Mouse (Mus musculus): ENCODE data around the gene Ndufs2.

Gene Ndufs2

GRCm38 (mm10) chr1:171279012-171279705 is 28.0 kb upstream of the Ndufs2 start:
- DNase-seq (ENCODE audit: low spot score in 2 of 2): peak; percentile 14 to 63

- DNase-seq (ENCODE audit: low spot score in 2 of 2): peak in 1 of 2 experiments; percentile 58
These were observed 27.2 kb upstream of the Ndufs2 start for GRCm38 (mm10) chr1:171278436-171278835.

- peak in 1 of 2 experiments; percentile 60 for DNase-seq (ENCODE audit: low spot score in 2 of 2)
These were observed 26.5 kb upstream of the Ndufs2 start for GRCm38 (mm10) chr1:171277736-171278135.

- DNase-seq (ENCODE audit: low spot score in 2 of 2): peak in 1 of 2 experiments; percentile 65
These were observed 25.0 kb upstream of the Ndufs2 start for GRCm38 (mm10) chr1:171276110-171276748.

- DNase-seq (ENCODE audit: low spot score in 2 of 2): peak in 1 of 2 experiments; percentile 55
These were observed 24.1 kb upstream of the Ndufs2 start for GRCm38 (mm10) chr1:171275144-171275734.

GRCm38 (mm10) chr1:171274171-171274570 is 23.0 kb upstream of the Ndufs2 start:
- DNase-seq (ENCODE audit: low spot score in 2 of 2): no peak

- DNase-seq (ENCODE audit: low spot score in 2 of 2): no peak
These were observed 20.9 kb upstream of the Ndufs2 start for GRCm38 (mm10) chr1:171272086-171272485.

- DNase-seq (ENCODE audit: low spot score in 2 of 2): peak in 1 of 2 experiments; percentile 64
These were observed 20.4 kb upstream of the Ndufs2 start for GRCm38 (mm10) chr1:171271622-171272021.

GRCm38 (mm10) chr1:171271196-171271595 is 20.0 kb upstream of the Ndufs2 start:
- DNase-seq (ENCODE audit: low spot score in 2 of 2): no peak

- DNase-seq (ENCODE audit: low spot score in 2 of 2): peak in 1 of 2 experiments; percentile 74
These were observed 19.3 kb upstream of the Ndufs2 start for GRCm38 (mm10) chr1:171270573-171270900.

GRCm38 (mm10) chr1:171269848-171270572 is 18.8 kb upstream of the Ndufs2 start, which contains the start of gene B4galt3:
B4galt3 (plus strand) TSS chr1:171270328.
- peak; percentile 98 to 99 for DNase-seq (ENCODE audit: low spot score in 2 of 2)

- no peak for DNase-seq (ENCODE audit: low spot score in 2 of 2)
These were observed 17.2 kb upstream of the Ndufs2 start for GRCm38 (mm10) chr1:171268341-171268740.

GRCm38 (mm10) chr1:171265971-171266744 is 15.0 kb upstream of the Ndufs2 start:
- DNase-seq (ENCODE audit: low spot score in 2 of 2): no peak

- no peak for DNase-seq (ENCODE audit: low spot score in 2 of 2)
These were observed 12.7 kb upstream of the Ndufs2 start for GRCm38 (mm10) chr1:171263666-171264461.

- DNase-seq (ENCODE audit: low spot score in 2 of 2): no peak
These were observed 12.0 kb upstream of the Ndufs2 start for GRCm38 (mm10) chr1:171263185-171263611.

- no peak for DNase-seq (ENCODE audit: low spot score in 2 of 2)
These were observed 11.5 kb upstream of the Ndufs2 start for GRCm38 (mm10) chr1:171262594-171263130.

GRCm38 (mm10) chr1:171260316-171260715 is 9.1 kb upstream of the Ndufs2 start:
- DNase-seq (ENCODE audit: low spot score in 2 of 2): no peak

- no peak for DNase-seq (ENCODE audit: low spot score in 2 of 2)
These were observed 7.7 kb upstream of the Ndufs2 start for GRCm38 (mm10) chr1:171258921-171259320.

- no peak for DNase-seq (ENCODE audit: low spot score in 2 of 2)
These were observed 6.6 kb upstream of the Ndufs2 start for GRCm38 (mm10) chr1:171257781-171258180.

GRCm38 (mm10) chr1:171256937-171257548 is 5.9 kb upstream of the Ndufs2 start:
- peak; percentile 61 to 82 for DNase-seq (ENCODE audit: low spot score in 2 of 2)

Measured in spleen, postnatal 4 days (tissue).